25 mouse cellular contexts compared by ENCODE assay signal in the genomic region with DNA sequence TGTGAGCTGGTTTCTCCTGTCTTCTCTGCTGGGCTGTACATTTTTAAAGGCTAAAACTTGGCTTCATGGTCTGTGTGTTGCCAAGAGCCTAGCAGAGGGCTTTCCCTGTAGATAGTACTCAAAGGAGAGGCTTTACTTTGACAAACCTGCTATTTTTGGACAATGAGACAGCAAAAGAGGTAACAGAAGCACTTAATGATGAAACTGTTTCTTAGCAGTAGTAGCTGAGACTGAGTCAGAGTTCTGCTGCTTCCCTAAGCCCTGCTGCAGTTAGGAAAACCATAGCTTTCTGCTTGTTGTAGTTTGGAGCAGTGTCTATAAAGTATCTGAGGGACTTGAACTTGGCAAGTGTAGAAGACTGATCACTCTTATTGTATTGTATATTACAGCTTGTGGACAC. TPM values are rescaled to one million over a fixed set of nuclear protein-coding genes. Genes with fewer than 3 reads are reported as not detected.
DNase-seq lines count a peak whose midpoint lies in the region; ATAC-seq and TF ChIP-seq lines count a peak whose summit lies in the region.
"Had no signal": no experiment of that assay in that cellular context is flagged by ENCODE, and none has a peak within 500 bp of the region (broad histone marks: within the 10 kb centered on the region; RNA-seq: fewer than 3 reads in every experiment).

No protein-coding gene starts in this region.

- peaks cover 21% of the 10 kb centered on the region for H3K4me1 ChIP-seq in heart, embryonic 12.5 days (replicated peaks)
- H3K4me1 ChIP-seq in MEL (ENCODE audit: control insufficient read depth in 1 of 2, insufficient read depth in 2 of 2, low read length in 2 of 2), result peaks cover 0 to 2% of the 10 kb centered on the region in 2 experiments; a peak in 1 of 4 replicates
- H3K4me1 ChIP-seq: forebrain, embryonic 15.5 days; hindbrain, embryonic 15.5 days; intestine, embryonic 15.5 days; limb, embryonic 10.5 days; neural tube, embryonic 13.5 days had no signal

- H3K36me3 ChIP-seq in heart, embryonic 12.5 days, result peaks cover 64% of the 10 kb centered on the region
- H3K36me3 ChIP-seq in MEL (ENCODE audit: control insufficient read depth in 1 of 2, insufficient read depth in 2 of 2, low read length in 2 of 2) (no peaks in the 10 kb centered on the region; a peak in 1 of 4 replicates), macrophage (ENCODE audit: inconsistent target) (peaks cover 64% of the 10 kb centered on the region)

- ATAC-seq in heart, embryonic 12.5 days (ENCODE audit: insufficient number of reproducible peaks, low FRiP score), result no peak
- ATAC-seq: activated CD4-positive, CD25-positive, alpha-beta regulatory T cell, adult 4 months; forebrain, embryonic 15.5 days; intestine, embryonic 15.5 days had no signal

- TF ChIP-seq RAD21 in MEL (IDR thresholded peaks at IDR 0.05; ENCODE audit: low read depth, low read length), result no peak

- H3K9me3 ChIP-seq in heart, embryonic 12.5 days (replicated peaks), result no peaks in the 10 kb centered on the region; the same call in 1 of the 2 replicates
- H3K9me3 ChIP-seq in MEL (replicated peaks; ENCODE audit: insufficient read depth, low read length), result no peaks in the 10 kb centered on the region
- H3K9me3 ChIP-seq: forebrain, embryonic 15.5 days; hindbrain, embryonic 15.5 days; intestine, embryonic 15.5 days; limb, embryonic 10.5 days; neural tube, embryonic 13.5 days had no signal

- peak overlapping the region; percentile 92 for H3K27ac ChIP-seq in heart, embryonic 12.5 days (ENCODE audit: poor library complexity, severe bottlenecking)
- H3K27ac ChIP-seq in MEL (ENCODE audit: control insufficient read depth, low read depth, low read length), result peak overlapping the region; percentile 32
- peak overlapping the region; percentile 34 for H3K27ac ChIP-seq in macrophage
- H3K27ac ChIP-seq: forebrain, embryonic 15.5 days; hindbrain, embryonic 15.5 days; intestine, embryonic 15.5 days; left cerebral cortex, adult 2 months; limb, embryonic 10.5 days; neural tube, embryonic 13.5 days had no signal

- no peak for TF ChIP-seq EP300 in MEL (IDR thresholded peaks at IDR 0.05; ENCODE audit: low read depth in 1 of 2, low read length in 2 of 2)

- no peak for TF ChIP-seq POLR2A in MEL (IDR thresholded peaks at IDR 0.05; ENCODE audit: control insufficient read depth in 1 of 2, insufficient read depth in 1 of 2, low read depth in 1 of 2, low read length in 2 of 2, poor library complexity in 1 of 2)

- TF ChIP-seq CTCF in MEL (IDR thresholded peaks at IDR 0.05 in 2 of 3, conservative IDR thresholded peaks at IDR 0.05 in 1 of 3; ENCODE audit: control insufficient read depth in 1 of 3, insufficient read depth in 1 of 3, low read depth in 2 of 3, low read length in 3 of 3, poor library complexity in 1 of 3, severe bottlenecking in 1 of 3), result no peak

- no peak overlapping the region for H3K4me2 ChIP-seq in heart, embryonic 12.5 days
- H3K4me2 ChIP-seq: forebrain, embryonic 15.5 days; hindbrain, embryonic 15.5 days; intestine, embryonic 15.5 days; midbrain, embryonic 11.5 days; neural tube, embryonic 13.5 days had no signal

- no peak for DNase-seq in heart, postnatal 14 days
- peak; percentile 18 for DNase-seq in MEL (ENCODE audit: low read depth, low spot score)
- peak; percentile 36 for DNase-seq in brain, adult 2 months (ENCODE audit: low read depth, low spot score)
- DNase-seq in spleen, postnatal 36 days (ENCODE audit: low spot score in 2 of 2), result no peak
- DNase-seq in cerebellum, postnatal 10 days, result no peak
- DNase-seq: adrenal gland, postnatal 10 days; cerebellum, adult 11 months; cerebellum, postnatal 25 days; gastrocnemius, postnatal 36 days; kidney, adult 9 months; kidney, postnatal 25 days; layer of hippocampus, adult 9-11 months; lung, adult 18-20 months; lung, postnatal 14 days; right cerebral cortex, adult 18-20 months had no signal

- no peaks in the 10 kb centered on the region for H3K27me3 ChIP-seq in heart, embryonic 12.5 days (replicated peaks)
- no peaks in the 10 kb centered on the region for H3K27me3 ChIP-seq in MEL (ENCODE audit: control insufficient read depth in 1 of 2, insufficient read depth in 2 of 2, low read length in 2 of 2)
- H3K27me3 ChIP-seq: forebrain, embryonic 15.5 days; hindbrain, embryonic 15.5 days; intestine, embryonic 15.5 days; neural tube, embryonic 13.5 days had no signal

- H3K79me2 ChIP-seq in MEL (ENCODE audit: control insufficient read depth, insufficient read depth, low read length, poor library complexity) (no peaks in the 10 kb centered on the region), macrophage (ENCODE audit: inconsistent target) (no peaks in the 10 kb centered on the region)

- no peak overlapping the region for H3K4me3 ChIP-seq in heart, embryonic 12.5 days
- H3K4me3 ChIP-seq in MEL (ENCODE audit: control insufficient read depth in 1 of 2, insufficient read depth in 1 of 2, low read depth in 2 of 2, low read length in 2 of 2), result no peak overlapping the region
- H3K4me3 ChIP-seq in macrophage (ENCODE audit: inconsistent target), result no peak overlapping the region
- H3K4me3 ChIP-seq: forebrain, embryonic 15.5 days; hindbrain, embryonic 15.5 days; intestine, embryonic 15.5 days; left cerebral cortex, adult 2 months; limb, embryonic 10.5 days; neural tube, embryonic 13.5 days had no signal

- no peak overlapping the region for H3K9ac ChIP-seq in heart, embryonic 12.5 days
- no peak overlapping the region; the same call in 1 of the 2 replicates for H3K9ac ChIP-seq in MEL (ENCODE audit: control insufficient read depth, low read depth, low read length, poor library complexity, severe bottlenecking)
- H3K9ac ChIP-seq: forebrain, embryonic 15.5 days; hindbrain, embryonic 15.5 days; intestine, embryonic 15.5 days; neural tube, embryonic 13.5 days had no signal

- intact Hi-C loops in heart, postnatal 14 days (cut with DNase I), result no loop called here

TF ChIP-seq in MEL, 35 proteins besides CTCF, POLR2A, EP300 and RAD21:
- TF ChIP-seq MEF2A (IDR thresholded peaks at IDR 0.05; ENCODE audit: extremely low read depth, insufficient replicate concordance, low read depth, low read length, poor library complexity, severe bottlenecking) (peak; percentile 70; the same call in 1 of the 2 replicates), POLR2AphosphoS2 (IDR thresholded peaks at IDR 0.05; ENCODE audit: low read length) (no peak), POLR2AphosphoS5 (IDR thresholded peaks at IDR 0.05; ENCODE audit: borderline replicate concordance, low read depth, low read length) (no peak), MAFK (IDR thresholded peaks at IDR 0.05; ENCODE audit: borderline replicate concordance, low read depth, low read length) (no peak), JUND (IDR thresholded peaks at IDR 0.05; ENCODE audit: low read depth, low read length) (no peak), USF2 (IDR thresholded peaks at IDR 0.05; ENCODE audit: borderline replicate concordance in 1 of 2, insufficient read depth in 1 of 2, low read depth in 1 of 2, low read length in 2 of 2) (no peak), SIN3A (IDR thresholded peaks at IDR 0.05; ENCODE audit: low read length) (no peak), GATA1 (IDR thresholded peaks at IDR 0.05; ENCODE audit: low read depth, low read length) (no peak)

RNA-seq across cellular contexts. Expression of a gene that starts 16.6 kb away (rescaled TPM):
- polyA plus RNA-seq in heart, embryonic 12.5 days (2016; fragmentation: Nextera tagmentation; extraction: Ambion mirVana), result 60.1 and 65.4 TPM in 2 replicates
- total RNA-seq in heart, postnatal 14 days (2021), result 100 to 1,000 TPM in 1 of 2 experiments, 10 to 100 TPM in 1; 93.9 to 118 TPM
- 5.8 and 5.9 TPM in 2 replicates for total RNA-seq in MEL (2012; rRNA removed)
- polyA plus RNA-seq in MEL (2012; ENCODE audit: insufficient read depth in 1 of 2, insufficient read length in 2 of 2, low read depth in 1 of 2, low replicate concordance in 2 of 2, missing spikeins in 1 of 2), result 1 to 10 TPM in 1 of 2 experiments, not detected in 1; 7.0 TPM
- total RNA-seq in macrophage (2018; cell fraction: chromatin; rRNA removed), result 10 to 100 TPM; 15.4 to 59.8 (median 31.5) TPM
- 10 to 100 TPM; 31.8 to 69.1 (median 47.1) TPM for total RNA-seq in macrophage (2018; cell fraction: cytosol; rRNA removed)
- total RNA-seq in macrophage (2018; cell fraction: nucleus; rRNA removed), result 10 to 100 TPM; 21.0 to 56.1 (median 43.6) TPM
- 35.2 to 45.2 TPM (median 38.8 TPM) in 3 replicates for polyA plus RNA-seq in macrophage (2018)

Comparison
In these comparisons a context has a peak if more than half of its experiments do, and no peak if none do; other contexts are left out.
1. H3K27ac ChIP-seq: peak in every context shown above with its lines; median percentile 92 in heart, embryonic 12.5 days; 34 in macrophage; 32 in MEL.
2. DNase-seq: peak in MEL (single experiment) and brain, adult 2 months (single experiment); none in heart, postnatal 14 days (0 of 2), spleen, postnatal 36 days (0 of 2) and cerebellum, postnatal 10 days (0 of 2).